Mouse (Mus musculus) hindbrain, embryonic 11.5 days (tissue): ENCODE measurements around the gene Gm28048. TPM values are rescaled to one million over a fixed set of nuclear protein-coding genes. Genes with fewer than 3 reads are reported as not detected.

Source experiments
- ATAC-seq: fragments of 200-750 bp; cut with Nextera tagmentation; 2 replicates; pipeline ENCODE4 v1.8.0; 2017; ENCODE audit warnings: mild to moderate bottlenecking, moderate TSS enrichment, moderate library complexity; ENCODE audit not compliant: low FRiP score
- DNase-seq: peaks from one replicate; pipeline ENCODE4 v3.0.0-alpha.2; 2015; ENCODE audit warnings: low spot score
- H3K27ac ChIP-seq: fragments of 300-500 bp; sonication (generic); 2 replicates; pipeline ENCODE4 v1.5.1; 2014; ENCODE audit warnings: mild to moderate bottlenecking, low read depth, low read length
- H3K27me3 ChIP-seq: fragments of 300-500 bp; sonication (generic); 2 replicates; pipeline ENCODE4 v1.6.1; 2014; ENCODE audit warnings: mild to moderate bottlenecking, low read length, moderate library complexity, mixed read lengths; ENCODE audit not compliant: control insufficient read depth, insufficient read depth
- H3K36me3 ChIP-seq: fragments of 300-500 bp; sonication (generic); 2 replicates; pipeline ENCODE4 v1.6.1; 2014; ENCODE audit warnings: mild to moderate bottlenecking, low read length, moderate library complexity, mixed read lengths; ENCODE audit not compliant: control insufficient read depth, insufficient read depth
- H3K4me1 ChIP-seq: fragments of 300-500 bp; sonication (generic); replicated peaks from 2 replicates; pipeline ENCODE4 v1.6.1; 2014; ENCODE audit warnings: low read length, mixed read lengths; ENCODE audit not compliant: control insufficient read depth, insufficient read depth
- H3K4me2 ChIP-seq: fragments of 300-500 bp; sonication (generic); replicated peaks from 2 replicates; pipeline ENCODE4 v1.6.1; 2014; ENCODE audit warnings: mild to moderate bottlenecking, low read depth, low read length
- H3K4me3 ChIP-seq: fragments of 300-500 bp; sonication (generic); 2 replicates; pipeline ENCODE4 v1.5.1; 2014; ENCODE audit warnings: low read depth, low read length
- H3K9ac ChIP-seq: fragments of 300-500 bp; sonication (generic); 2 replicates; pipeline ENCODE4 v1.6.1; 2014; ENCODE audit warnings: low read depth, low read length
- H3K9me3 ChIP-seq: fragments of 300-500 bp; sonication (generic); 2 replicates; pipeline ENCODE4 v1.6.1; 2016; ENCODE audit warnings: low read length; ENCODE audit not compliant: control insufficient read depth
- WGBS: fragments of 180-500 bp; shearing (Covaris S2); extraction: QIAGEN DNeasy Blood & Tissue Kit; methylation state at CpG from one replicate; pipeline ENCODE4 v1.1.7; 2014; 5-methylcytosine and 5-hydroxymethylcytosine counted together
- polyA plus RNA-seq: library from polyadenylated mRNA; unstranded; fragments of >200 nt; fragmentation: Nextera tagmentation; extraction: Ambion mirVana; gene quantifications from 2 replicates; pipeline ENCODE4 v1.2.1, GENCODE M21; 2014

The Gm28048 gene
- polyA plus RNA-seq, 1 experiment from 2014 or later: 4.8 TPM

DNA sequence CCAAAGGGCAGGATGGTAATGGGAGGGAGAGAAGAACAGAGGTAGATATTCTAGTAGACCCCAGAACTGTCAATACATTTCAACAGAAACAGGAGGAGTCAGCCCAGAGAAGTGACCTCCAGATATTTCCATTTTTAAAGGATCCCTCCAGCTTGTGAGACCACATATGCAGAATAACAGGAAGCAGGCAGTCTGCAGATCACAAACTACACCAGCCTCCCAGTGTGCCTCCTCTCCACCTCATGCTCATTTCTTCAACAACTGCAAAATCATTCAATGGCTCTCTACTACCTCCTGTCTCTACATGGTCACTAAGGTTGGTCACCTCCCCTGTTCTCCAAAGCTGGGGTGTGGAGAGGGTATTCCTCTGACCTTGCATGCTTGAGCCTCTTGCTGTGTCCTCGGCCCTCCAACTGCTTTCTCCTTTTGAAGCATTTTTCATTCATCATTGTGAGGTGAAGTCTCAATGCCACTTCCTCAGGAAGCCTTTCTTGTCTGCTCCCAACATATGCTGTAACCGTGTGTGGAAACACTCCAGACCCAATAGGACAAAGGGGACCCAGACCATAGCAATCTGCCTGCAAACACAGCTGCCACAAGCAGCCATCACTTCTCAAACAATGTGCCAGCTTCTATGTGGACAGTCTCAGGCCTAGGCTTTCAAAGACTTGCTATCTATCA, 128.3 kb downstream of the Gm28048 start:
- H3K36me3 ChIP-seq: no peaks in the 10 kb centered on the region
- 50% methylated on average over 2 of the region's 2 CpGs for WGBS
- no peak overlapping the region for H3K4me3 ChIP-seq
- no peak overlapping the region for H3K9ac ChIP-seq
- H3K27me3 ChIP-seq: peaks cover 18% of the 10 kb centered on the region
- peaks cover 1% of the 10 kb centered on the region; the same call in 1 of the 2 replicates for H3K4me1 ChIP-seq
- DNase-seq: no peak
- H3K27ac ChIP-seq: no peak overlapping the region
- no peak overlapping the region for H3K4me2 ChIP-seq
- no peak for ATAC-seq
- no peaks in the 10 kb centered on the region for H3K9me3 ChIP-seq

- no peaks in the 10 kb centered on the region for H3K4me1 ChIP-seq
- H3K4me2 ChIP-seq: no peak overlapping the region
- H3K9me3 ChIP-seq: no peaks in the 10 kb centered on the region
- ATAC-seq: no peak
- H3K27ac ChIP-seq: no peak overlapping the region
- DNase-seq: no peak
- no peak overlapping the region for H3K4me3 ChIP-seq
- no peaks in the 10 kb centered on the region for H3K36me3 ChIP-seq
- 71% methylated on average over 1 of the region's 1 CpGs for WGBS
- peaks cover 10% of the 10 kb centered on the region for H3K27me3 ChIP-seq
- no peak overlapping the region for H3K9ac ChIP-seq
Measured at GRCm38 (mm10) chr11:22852510-22852909, 129.4 kb downstream of the Gm28048 start.

DNA sequence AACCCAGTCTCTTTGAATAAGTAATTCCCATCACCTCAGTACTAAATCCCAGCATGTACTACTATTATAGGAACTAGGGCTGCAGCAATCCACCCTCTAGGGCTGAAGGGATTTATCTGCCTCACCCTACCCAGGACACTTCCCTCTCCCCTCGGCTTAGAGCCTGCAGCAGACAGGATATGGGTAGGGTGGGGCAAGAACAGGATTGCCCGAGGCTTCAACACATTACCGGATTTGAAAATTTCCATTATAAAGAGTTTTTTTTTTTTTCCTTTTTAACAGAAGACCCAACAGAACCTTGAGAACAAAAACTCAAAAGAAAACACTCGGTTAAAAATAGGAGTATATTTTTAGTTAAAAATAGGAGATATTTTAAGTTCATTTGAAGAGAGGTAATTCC, 130.5 kb downstream of the Gm28048 start:
- 57% methylated on average over 4 of the region's 4 CpGs for WGBS
- Histone ChIP-seq H3K27ac (no peak overlapping the region), H3K4me3 (no peak overlapping the region), H3K9ac (no peak overlapping the region), H3K27me3 (peaks cover 1% of the 10 kb centered on the region; the same call in 1 of the 2 replicates), H3K36me3 (no peaks in the 10 kb centered on the region), H3K4me1 (no peaks in the 10 kb centered on the region), H3K9me3 (no peaks in the 10 kb centered on the region), H3K4me2 (no peak overlapping the region)
- DNase-seq (no peak), ATAC-seq (no peak)

DNA sequence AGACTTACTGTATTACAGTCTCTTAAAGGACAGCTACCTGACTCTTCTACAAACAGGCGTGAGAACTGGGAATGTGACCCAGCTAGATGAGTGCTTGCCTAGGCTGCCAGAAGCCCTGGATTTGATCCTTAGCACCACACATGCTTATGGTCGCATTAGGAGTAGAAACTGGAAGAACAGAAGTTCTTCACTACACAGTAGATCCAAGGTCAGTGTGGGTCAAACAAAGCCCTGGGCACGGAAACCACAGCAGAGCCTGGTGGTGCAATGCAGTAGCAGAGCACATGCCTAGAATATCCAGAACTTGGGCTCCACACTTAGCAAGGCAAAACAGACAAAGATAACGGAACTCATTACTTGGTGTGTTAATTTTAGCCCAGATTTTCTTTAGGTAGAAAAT, 131.8 kb downstream of the Gm28048 start:
- no peak overlapping the region for H3K27ac ChIP-seq
- ATAC-seq (no peak), DNase-seq (no peak)
- H3K4me3 ChIP-seq: no peak overlapping the region
- no peaks in the 10 kb centered on the region for H3K27me3 ChIP-seq
- H3K36me3 ChIP-seq: no peaks in the 10 kb centered on the region
- no peaks in the 10 kb centered on the region for H3K4me1 ChIP-seq
- 94% methylated on average over 4 of the region's 4 CpGs for WGBS
- H3K9me3 ChIP-seq: no peaks in the 10 kb centered on the region
- H3K9ac ChIP-seq: no peak overlapping the region
- no peak overlapping the region for H3K4me2 ChIP-seq

GRCm38 (mm10) chr11:22848649-22849195, 133.2 kb downstream of the Gm28048 start:
- no peak overlapping the region for H3K4me2 ChIP-seq
- no peaks in the 10 kb centered on the region for H3K4me1 ChIP-seq
- H3K36me3 ChIP-seq: no peaks in the 10 kb centered on the region
- H3K27me3 ChIP-seq: no peaks in the 10 kb centered on the region
- H3K27ac ChIP-seq: no peak overlapping the region
- DNase-seq: no peak
- no peak for ATAC-seq
- 95% methylated on average over 5 of the region's 5 CpGs for WGBS
- no peak overlapping the region for H3K9ac ChIP-seq
- no peaks in the 10 kb centered on the region for H3K9me3 ChIP-seq
- H3K4me3 ChIP-seq: no peak overlapping the region

- H3K9ac ChIP-seq: no peak overlapping the region
- no peak for ATAC-seq
- no peaks in the 10 kb centered on the region for H3K36me3 ChIP-seq
- 75% methylated on average over 8 of the region's 8 CpGs for WGBS
- H3K27ac ChIP-seq: no peak overlapping the region
- no peak overlapping the region for H3K4me2 ChIP-seq
- no peaks in the 10 kb centered on the region for H3K27me3 ChIP-seq
- no peak overlapping the region for H3K4me3 ChIP-seq
- H3K4me1 ChIP-seq: no peaks in the 10 kb centered on the region
- DNase-seq: no peak
- H3K9me3 ChIP-seq: no peaks in the 10 kb centered on the region
Measured at GRCm38 (mm10) chr11:22847732-22848648, 133.9 kb downstream of the Gm28048 start.

DNA sequence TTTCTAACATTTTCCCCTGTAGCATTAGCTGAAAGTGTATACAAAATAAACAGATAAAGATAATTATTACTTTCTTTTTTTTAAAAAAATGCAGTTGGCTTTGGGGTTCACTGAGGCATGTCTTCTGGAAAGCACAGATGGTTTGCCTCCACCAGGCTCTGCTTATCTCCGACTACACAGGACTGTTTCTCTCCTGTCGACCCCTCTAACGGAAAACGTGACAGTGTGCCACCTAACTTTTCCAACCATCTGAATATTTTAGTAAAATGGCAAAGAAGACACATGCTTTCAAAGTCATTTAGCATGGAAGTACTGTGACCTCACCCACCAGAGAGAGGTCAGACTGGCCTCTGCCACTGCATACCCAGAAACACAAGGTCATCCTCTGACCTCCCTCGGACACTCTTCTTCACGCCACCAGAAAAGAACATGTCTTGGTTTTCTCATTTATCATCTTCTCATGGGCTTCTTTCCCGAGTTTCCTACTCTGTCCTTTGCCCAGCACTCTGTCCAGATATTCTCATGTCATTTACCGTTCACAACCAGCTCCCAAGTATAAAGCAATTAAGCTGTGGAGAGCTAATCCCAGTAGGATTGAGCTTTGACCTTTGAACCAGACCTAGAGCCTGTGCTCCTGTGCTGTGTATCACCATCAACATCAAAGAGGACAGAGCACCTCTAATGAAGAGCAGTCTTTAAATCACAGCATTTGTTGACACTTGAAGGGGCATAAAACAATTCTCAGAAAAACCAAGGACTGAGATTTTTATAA, 134.7 kb downstream of the Gm28048 start:
- no peak overlapping the region for H3K4me2 ChIP-seq
- no peaks in the 10 kb centered on the region for H3K36me3 ChIP-seq
- H3K27ac ChIP-seq: no peak overlapping the region
- no peak for DNase-seq
- ATAC-seq: no peak
- H3K4me3 ChIP-seq: no peak overlapping the region
- no peaks in the 10 kb centered on the region for H3K9me3 ChIP-seq
- no peak overlapping the region for H3K9ac ChIP-seq
- no peaks in the 10 kb centered on the region for H3K27me3 ChIP-seq
- 64% methylated on average over 8 of the region's 8 CpGs for WGBS
- no peaks in the 10 kb centered on the region for H3K4me1 ChIP-seq

DNA sequence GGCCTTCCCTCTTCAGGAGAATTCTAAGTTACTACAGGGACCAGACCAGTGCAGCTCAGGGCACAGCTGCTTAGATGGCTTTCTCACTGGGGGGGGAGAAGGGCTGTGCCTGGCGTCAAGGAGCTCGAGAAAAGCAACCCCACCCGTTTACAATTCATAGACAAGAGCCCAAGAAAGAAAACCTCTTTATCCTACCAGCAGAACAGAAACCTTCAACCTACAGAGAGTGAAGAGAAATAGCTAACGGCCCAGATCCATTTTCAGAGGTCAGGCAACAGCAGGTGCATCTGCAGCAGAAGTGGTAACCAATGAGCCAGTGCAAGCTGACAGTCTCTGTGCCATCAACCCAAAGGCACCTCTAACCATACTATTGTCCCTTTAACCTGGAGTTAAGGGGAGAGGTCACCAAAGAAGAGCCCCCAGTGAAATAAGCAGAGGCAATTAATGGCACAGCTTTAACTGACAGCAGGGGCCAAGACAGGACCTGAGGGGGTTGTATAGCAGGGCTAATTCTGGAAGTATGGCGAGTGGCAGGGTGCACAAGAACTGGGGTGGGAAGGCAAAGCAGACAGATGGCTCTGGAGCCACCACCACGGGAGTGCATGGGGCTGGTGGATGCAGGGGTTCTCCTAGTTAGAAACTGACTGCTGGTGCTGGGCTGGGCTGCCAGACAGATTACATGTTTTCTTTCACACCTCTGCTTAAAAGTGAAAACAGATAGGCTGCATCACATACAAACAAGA, 135.6 kb downstream of the Gm28048 start:
- Histone ChIP-seq H3K4me3 (no peak overlapping the region), H3K36me3 (no peaks in the 10 kb centered on the region), H3K9me3 (no peaks in the 10 kb centered on the region), H3K4me2 (no peak overlapping the region), H3K27me3 (no peaks in the 10 kb centered on the region), H3K9ac (no peak overlapping the region), H3K27ac (no peak overlapping the region), H3K4me1 (no peaks in the 10 kb centered on the region)
- WGBS: 64% methylated on average over 6 of the region's 6 CpGs
- DNase-seq (no peak), ATAC-seq (no peak)
